In genomic region chr5:14945524-14945923, GRCm38 (mm10) we compare ENCODE assay signal across 13 mouse cellular contexts. TPM values are rescaled to one million over a fixed set of nuclear protein-coding genes. Genes with fewer than 3 reads are reported as not detected.
"Had no signal": no experiment of that assay in that cellular context is flagged by ENCODE, and none has a peak within 500 bp of the region (broad histone marks: within the 10 kb centered on the region; RNA-seq: fewer than 3 reads in every experiment).

No protein-coding gene starts in this region.

RNA-seq across cellular contexts. Expression of gene Speer4e, which starts 7.3 kb away (rescaled TPM):
- polyA plus RNA-seq: liver, embryonic 14.5 days; liver, embryonic 16.5 days; lung, embryonic 14.5 days; lung, embryonic 16.5 days; midbrain, embryonic 10.5 days; midbrain, embryonic 15.5 days; midbrain, postnatal 0 days; neural tube, embryonic 12.5 days; neural tube, embryonic 14.5 days; spleen, adult 2 months; stomach, embryonic 15.5 days; thymus, adult 2 months; urinary bladder, adult 2 months had no signal

RNA-seq across cellular contexts. Expression of gene Gm9758, which starts 30.8 kb away (rescaled TPM):
- polyA plus RNA-seq: liver, embryonic 14.5 days; liver, embryonic 16.5 days; lung, embryonic 14.5 days; lung, embryonic 16.5 days; midbrain, embryonic 10.5 days; midbrain, embryonic 15.5 days; midbrain, postnatal 0 days; neural tube, embryonic 12.5 days; neural tube, embryonic 14.5 days; spleen, adult 2 months; stomach, embryonic 15.5 days; thymus, adult 2 months; urinary bladder, adult 2 months had no signal

RNA-seq across cellular contexts. Expression of gene Gm10354, which starts 33.2 kb away (rescaled TPM):
- polyA plus RNA-seq: liver, embryonic 14.5 days; liver, embryonic 16.5 days; lung, embryonic 14.5 days; lung, embryonic 16.5 days; midbrain, embryonic 10.5 days; midbrain, embryonic 15.5 days; midbrain, postnatal 0 days; neural tube, embryonic 12.5 days; neural tube, embryonic 14.5 days; spleen, adult 2 months; stomach, embryonic 15.5 days; thymus, adult 2 months; urinary bladder, adult 2 months had no signal
